Mouse (Mus musculus): ENCODE measurements around the gene Troap. TPM values are rescaled to one million over a fixed set of nuclear protein-coding genes. Genes with fewer than 3 reads are reported as not detected.

Gene Troap
- 49.0 TPM for polyA plus RNA-seq (2012; fragmentation: generic; extraction: Trizol)
- long read RNA-seq, experiment 1, transcript Troap-201 (14 exons, 2,255 nt): major isoform, 9 of 20 reads
- long read RNA-seq, experiment 1, partial matches to known transcripts: 3 of 20 reads
- long read RNA-seq, experiment 1, other reads (novel, unspliced or antisense): 2 of 20 reads
- long read RNA-seq, experiment 2, transcript Troap-204 (14 exons, 2,639 nt): minor isoform, 24 of 121 reads
- long read RNA-seq, experiment 2, transcript Troap-201 (14 exons, 2,255 nt): major isoform, 44 of 121 reads
- long read RNA-seq, experiment 2, partial matches to known transcripts: 22 of 121 reads
- long read RNA-seq, experiment 2, other reads (novel, unspliced or antisense): 31 of 121 reads

GRCm38 (mm10) chr15:99074019-99074599 lies at the start of gene Troap:
TSS of gene Troap (plus strand) at chr15:99074575.
- H3K4me3 ChIP-seq (ENCODE audit: insufficient read depth, poor library complexity, severe bottlenecking): peak within 1 kb of the TSS; percentile 76
- peaks cover 42% of the 10 kb centered on the region for H3K79me2 ChIP-seq (ENCODE audit: control insufficient read depth, insufficient read depth)
- H3K79me3 ChIP-seq (ENCODE audit: low read depth): peaks cover 20% of the 10 kb centered on the region
- no peak for TF ChIP-seq MYOD1 (IDR thresholded peaks at IDR 0.05; ENCODE audit: control insufficient read depth, insufficient read length, low read depth)
- TF ChIP-seq CEBPB (IDR thresholded peaks at IDR 0.05; ENCODE audit: low read depth): no peak
- no peak for TF ChIP-seq MYOG (IDR thresholded peaks at IDR 0.05; ENCODE audit: control insufficient read depth, extremely low read depth, insufficient read length)
- no peak for TF ChIP-seq CTCF (IDR thresholded peaks at IDR 0.05; ENCODE audit: control insufficient read depth, insufficient read depth, insufficient read length)
- H3K36me3 ChIP-seq (ENCODE audit: control insufficient read depth, insufficient read depth): peaks cover 28% of the 10 kb centered on the region
- no peaks in the 10 kb centered on the region for H3K27me3 ChIP-seq (ENCODE audit: control insufficient read depth, insufficient read depth, insufficient read length)
- H3ac ChIP-seq (ENCODE audit: control insufficient read depth, insufficient read length, low read depth): peak within 1 kb of the TSS; percentile 92

- Histone ChIP-seq H3K4me3 (ENCODE audit: insufficient read depth, poor library complexity, severe bottlenecking) (no peak overlapping the region), H3K79me2 (ENCODE audit: control insufficient read depth, insufficient read depth) (no peaks in the 10 kb centered on the region), H3ac (ENCODE audit: control insufficient read depth, insufficient read length, low read depth) (no peak overlapping the region), H3K27me3 (ENCODE audit: control insufficient read depth, insufficient read depth, insufficient read length) (no peaks in the 10 kb centered on the region), H3K79me3 (ENCODE audit: low read depth) (no peaks in the 10 kb centered on the region), H3K36me3 (ENCODE audit: control insufficient read depth, insufficient read depth) (no peaks in the 10 kb centered on the region)
- TF ChIP-seq CTCF (IDR thresholded peaks at IDR 0.05; ENCODE audit: control insufficient read depth, insufficient read depth, insufficient read length) (peak; percentile 58), FOSL1 (IDR thresholded peaks at IDR 0.05; ENCODE audit: insufficient read depth, low read length, poor library complexity, severe bottlenecking) (no peak)
Measured at GRCm38 (mm10) chr15:99024668-99025314, 49.6 kb upstream of the Troap start.

GRCm38 (mm10) chr15:99025414-99025813 lies 49.0 kb upstream of the Troap start:
- H3K27me3 ChIP-seq (ENCODE audit: control insufficient read depth, insufficient read depth, insufficient read length): no peaks in the 10 kb centered on the region
- H3K36me3 ChIP-seq (ENCODE audit: control insufficient read depth, insufficient read depth): no peaks in the 10 kb centered on the region
- TF ChIP-seq FOSL1 (IDR thresholded peaks at IDR 0.05; ENCODE audit: insufficient read depth, low read length, poor library complexity, severe bottlenecking) (no peak), CTCF (IDR thresholded peaks at IDR 0.05; ENCODE audit: control insufficient read depth, insufficient read depth, insufficient read length) (no peak), USF1 (IDR thresholded peaks at IDR 0.05; ENCODE audit: low read depth) (no peak), MYOD1 (IDR thresholded peaks at IDR 0.05; ENCODE audit: control insufficient read depth, insufficient read length, low read depth) (no peak), MAX (IDR thresholded peaks at IDR 0.05) (no peak), CEBPB (IDR thresholded peaks at IDR 0.05; ENCODE audit: low read depth) (no peak), MYOG (IDR thresholded peaks at IDR 0.05; ENCODE audit: control insufficient read depth, extremely low read depth, insufficient read length) (no peak)
- peaks cover 3% of the 10 kb centered on the region for H3K79me2 ChIP-seq (ENCODE audit: control insufficient read depth, insufficient read depth)
- peaks cover 3% of the 10 kb centered on the region for H3K79me3 ChIP-seq (ENCODE audit: low read depth)
- no peak overlapping the region for H3K4me3 ChIP-seq (ENCODE audit: insufficient read depth, poor library complexity, severe bottlenecking)
- H3ac ChIP-seq (ENCODE audit: control insufficient read depth, insufficient read length, low read depth): no peak overlapping the region

- Histone ChIP-seq H3K79me2 (ENCODE audit: control insufficient read depth, insufficient read depth) (peaks cover 12% of the 10 kb centered on the region), H3K4me3 (ENCODE audit: insufficient read depth, poor library complexity, severe bottlenecking) (no peak overlapping the region), H3K36me3 (ENCODE audit: control insufficient read depth, insufficient read depth) (no peaks in the 10 kb centered on the region), H3K27me3 (ENCODE audit: control insufficient read depth, insufficient read depth, insufficient read length) (no peaks in the 10 kb centered on the region), H3K79me3 (ENCODE audit: low read depth) (peaks cover 11% of the 10 kb centered on the region), H3ac (ENCODE audit: control insufficient read depth, insufficient read length, low read depth) (no peak overlapping the region)
- TF ChIP-seq MYOG (IDR thresholded peaks at IDR 0.05; ENCODE audit: control insufficient read depth, extremely low read depth, insufficient read length) (no peak), CTCF (IDR thresholded peaks at IDR 0.05; ENCODE audit: control insufficient read depth, insufficient read depth, insufficient read length) (peak; percentile 43), USF1 (IDR thresholded peaks at IDR 0.05; ENCODE audit: low read depth) (no peak), CEBPB (IDR thresholded peaks at IDR 0.05; ENCODE audit: low read depth) (no peak)
Measured at GRCm38 (mm10) chr15:99026259-99026658, 48.1 kb upstream of the Troap start.

GRCm38 (mm10) chr15:99027116-99027515 lies 47.3 kb upstream of the Troap start:
- H3K36me3 ChIP-seq (ENCODE audit: control insufficient read depth, insufficient read depth): peaks cover 3% of the 10 kb centered on the region
- peaks cover 20% of the 10 kb centered on the region for H3K79me2 ChIP-seq (ENCODE audit: control insufficient read depth, insufficient read depth)
- peaks cover 20% of the 10 kb centered on the region for H3K79me3 ChIP-seq (ENCODE audit: low read depth)
- H3ac ChIP-seq (ENCODE audit: control insufficient read depth, insufficient read length, low read depth): no peak overlapping the region
- no peaks in the 10 kb centered on the region for H3K27me3 ChIP-seq (ENCODE audit: control insufficient read depth, insufficient read depth, insufficient read length)
- TF ChIP-seq CEBPB (IDR thresholded peaks at IDR 0.05; ENCODE audit: low read depth): no peak
- no peak for TF ChIP-seq CTCF (IDR thresholded peaks at IDR 0.05; ENCODE audit: control insufficient read depth, insufficient read depth, insufficient read length)
- TF ChIP-seq FOSL1 (IDR thresholded peaks at IDR 0.05; ENCODE audit: insufficient read depth, low read length, poor library complexity, severe bottlenecking): no peak
- TF ChIP-seq MYOD1 (IDR thresholded peaks at IDR 0.05; ENCODE audit: control insufficient read depth, insufficient read length, low read depth): no peak
- no peak for TF ChIP-seq USF1 (IDR thresholded peaks at IDR 0.05; ENCODE audit: low read depth)
- TF ChIP-seq MAX (IDR thresholded peaks at IDR 0.05): no peak
- no peak for TF ChIP-seq MYOG (IDR thresholded peaks at IDR 0.05; ENCODE audit: control insufficient read depth, extremely low read depth, insufficient read length)
- H3K4me3 ChIP-seq (ENCODE audit: insufficient read depth, poor library complexity, severe bottlenecking): no peak overlapping the region

Data from C2C12 (cell line).